Mouse (Mus musculus) testis, postnatal 14 days (tissue): ENCODE measurements around the gene Vps13a.
"Not testable (repeated sequence)": the region's sequence is repeated elsewhere in the genome, so short reads cannot be mapped to it uniquely, and the experiment has no call there.

Experiments
- DNase-seq: peaks from one replicate; pipeline ENCODE4 v3.0.0; 2021; ENCODE audit warnings: low spot score

The Vps13a gene

DNA sequence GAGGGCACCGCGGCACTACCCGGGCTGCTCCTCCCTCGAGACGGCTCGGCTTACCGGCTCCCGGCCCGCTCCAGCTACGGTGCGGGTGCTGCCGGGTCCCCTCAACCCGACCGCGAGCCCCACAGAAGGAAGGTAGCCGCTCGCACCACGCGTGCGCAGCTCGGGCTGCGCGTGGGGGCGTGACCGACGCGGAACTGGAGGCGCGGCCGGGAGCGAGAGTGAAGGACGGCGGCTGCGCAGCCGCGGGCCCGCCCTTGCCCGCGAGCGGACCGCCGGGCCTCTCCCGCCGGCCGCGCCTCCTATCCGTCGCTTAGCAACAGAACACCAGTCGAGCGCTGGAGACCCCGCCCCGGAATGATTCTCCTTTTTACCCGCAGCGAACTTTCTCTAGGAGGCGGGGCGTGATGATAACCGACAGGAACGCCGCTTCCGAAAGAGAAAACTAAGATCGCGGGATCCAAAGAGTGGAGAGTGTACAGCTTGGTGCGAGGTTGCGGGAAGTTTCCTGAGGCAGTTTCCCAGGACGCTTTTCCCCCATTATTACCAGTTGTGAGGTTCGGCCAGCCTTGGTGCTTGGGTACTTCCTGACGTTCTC, at the start of gene Vps13a:
TSS of gene Vps13a (minus strand) at position 144 of the 595 bp plus-strand sequence.
- peak; percentile 93 for DNase-seq

DNA sequence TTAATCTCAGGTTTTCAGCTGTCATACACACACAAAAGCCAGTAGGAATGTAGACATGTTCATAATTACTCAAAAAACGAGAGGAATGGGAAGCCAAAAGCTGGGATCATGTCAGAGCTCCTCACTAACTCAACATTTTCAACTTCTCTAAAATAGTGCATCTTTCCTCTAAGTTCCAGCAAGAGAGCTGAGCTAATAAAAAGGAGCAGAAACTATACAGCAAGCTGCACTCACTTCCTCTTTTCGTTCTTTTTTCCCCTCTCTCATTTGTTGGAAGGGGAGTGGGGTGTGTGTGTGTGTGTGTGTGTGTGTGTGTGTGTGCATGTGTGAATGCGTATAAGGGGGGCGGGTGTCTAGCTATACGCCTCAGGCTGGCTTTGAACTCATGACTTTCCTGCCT, 46.9 kb upstream of the Vps13a start:
- no peak for DNase-seq

DNA sequence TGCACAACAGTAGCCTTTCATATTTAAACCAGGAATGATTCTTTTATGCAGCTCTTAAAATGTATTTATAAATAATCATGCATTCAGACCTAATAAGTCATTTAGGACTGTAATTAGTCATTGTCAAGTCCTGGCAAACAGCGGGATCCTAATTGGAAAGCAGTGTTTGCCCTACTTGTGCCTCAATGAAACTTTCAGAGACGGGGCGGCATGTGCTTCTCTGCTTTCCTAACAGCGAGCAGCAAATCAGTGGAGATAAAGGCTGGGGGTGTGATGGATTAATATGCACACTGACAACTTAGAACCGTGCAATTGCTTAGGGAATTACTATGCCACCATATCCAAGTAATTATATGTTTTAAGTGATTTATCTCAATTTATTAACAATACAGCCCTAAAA, 44.5 kb upstream of the Vps13a start:
- DNase-seq: no peak

DNA sequence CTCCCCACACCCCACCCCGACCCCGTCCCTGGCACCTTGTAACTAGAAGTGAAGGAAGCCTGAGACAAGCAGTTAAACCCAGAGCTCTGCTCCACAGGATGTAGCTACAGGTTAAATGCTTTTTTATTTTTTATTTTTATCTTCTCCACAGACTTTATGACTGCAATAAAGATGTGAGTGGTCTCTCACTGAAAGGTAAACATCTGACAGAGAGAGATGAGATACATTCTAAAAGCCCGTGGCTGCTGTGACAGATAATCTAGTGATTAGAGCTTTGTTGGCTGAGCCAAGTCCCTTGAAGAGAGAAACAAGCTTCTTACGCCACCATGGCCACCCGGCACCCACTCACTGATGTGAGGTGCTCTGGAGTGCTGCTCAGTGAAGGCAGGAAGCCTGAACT, 34.1 kb upstream of the Vps13a start:
- no peak for DNase-seq

DNA sequence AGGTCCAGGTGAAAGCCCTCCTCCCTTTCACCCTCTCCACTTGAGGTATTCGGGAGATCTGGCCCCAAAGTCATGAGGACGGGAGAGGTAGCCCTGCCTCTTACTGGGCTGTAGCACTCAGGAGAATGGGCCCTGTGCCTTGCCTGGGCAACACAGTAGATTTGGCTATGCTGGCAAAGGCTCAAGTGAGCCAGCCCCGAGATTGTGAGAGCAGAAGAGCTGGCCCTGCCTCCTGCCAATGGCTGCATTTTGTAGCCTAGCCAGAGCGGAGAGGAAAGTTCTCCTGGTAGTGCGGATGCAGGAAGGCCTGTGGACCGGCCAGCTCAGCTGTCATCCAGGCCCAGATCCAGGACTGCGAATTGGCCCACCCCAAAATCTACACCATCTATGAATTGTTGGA, 32.6 kb upstream of the Vps13a start:
- DNase-seq: no peak

DNA sequence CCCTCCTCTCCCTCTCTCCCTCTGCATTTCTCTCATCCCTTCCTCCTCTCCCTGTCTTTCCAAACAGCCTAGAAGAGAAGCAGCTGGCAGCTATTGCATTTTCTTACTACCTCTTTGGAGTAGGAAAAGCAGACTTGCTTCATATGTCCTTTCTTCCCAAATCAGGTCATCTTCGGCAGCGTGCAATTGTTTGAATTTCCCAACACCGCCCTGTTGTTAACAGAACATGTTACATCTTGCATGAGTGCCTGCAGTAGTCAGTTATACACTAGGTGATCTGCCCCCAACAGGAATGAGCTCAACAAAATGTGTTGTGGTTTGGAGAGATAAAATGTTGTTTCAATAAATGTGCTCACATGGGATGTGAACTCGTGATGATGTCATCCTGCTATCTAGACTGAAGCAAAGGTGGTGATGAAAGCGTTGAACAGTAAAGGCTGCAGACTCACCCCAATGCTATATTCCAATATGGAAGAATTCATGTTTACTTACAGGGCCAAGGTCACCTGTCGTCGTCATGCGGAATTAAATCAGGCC, 31.4 kb upstream of the Vps13a start:
- no peak for DNase-seq

DNA sequence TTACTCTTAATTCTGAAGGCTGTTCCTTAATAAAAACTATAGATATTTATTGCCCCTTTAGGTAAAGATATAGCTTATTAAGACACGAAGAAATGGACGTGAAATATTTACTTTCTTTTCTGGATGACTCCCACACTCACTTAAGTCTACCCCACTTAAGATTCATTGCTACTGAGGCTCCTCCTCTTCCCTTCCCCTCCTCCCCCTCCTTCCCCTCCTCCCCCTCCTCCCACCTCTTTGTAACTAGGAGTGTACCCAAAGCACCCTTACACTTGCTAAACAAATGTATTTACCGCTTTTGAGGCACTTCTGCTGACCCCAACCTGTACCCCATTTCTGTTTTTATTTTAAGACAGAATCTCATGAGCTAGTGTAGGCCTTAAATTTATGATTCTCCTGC, 24.4 kb upstream of the Vps13a start:
- DNase-seq: no peak

DNA sequence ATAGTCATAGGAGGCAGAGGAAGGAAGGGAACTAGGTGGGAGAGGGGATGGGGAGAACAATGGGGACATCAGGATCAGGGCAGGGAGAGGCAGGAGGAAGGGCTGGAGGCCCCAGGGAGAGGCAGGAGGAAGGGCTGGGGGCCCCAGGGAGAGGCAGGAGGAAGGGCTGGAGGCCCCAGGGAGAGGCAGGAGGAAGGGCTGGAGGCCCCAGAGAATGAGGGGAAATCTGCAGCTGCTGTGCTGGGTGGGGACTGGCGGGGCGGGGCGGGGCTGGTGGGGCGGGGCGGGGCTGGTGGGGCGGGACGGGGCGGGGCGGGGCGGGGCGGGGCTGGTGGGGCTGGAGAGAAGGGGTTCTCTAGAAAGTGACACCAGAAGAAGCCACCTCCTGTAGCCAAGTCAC, 23.8 kb upstream of the Vps13a start:
- DNase-seq: no peak

DNA sequence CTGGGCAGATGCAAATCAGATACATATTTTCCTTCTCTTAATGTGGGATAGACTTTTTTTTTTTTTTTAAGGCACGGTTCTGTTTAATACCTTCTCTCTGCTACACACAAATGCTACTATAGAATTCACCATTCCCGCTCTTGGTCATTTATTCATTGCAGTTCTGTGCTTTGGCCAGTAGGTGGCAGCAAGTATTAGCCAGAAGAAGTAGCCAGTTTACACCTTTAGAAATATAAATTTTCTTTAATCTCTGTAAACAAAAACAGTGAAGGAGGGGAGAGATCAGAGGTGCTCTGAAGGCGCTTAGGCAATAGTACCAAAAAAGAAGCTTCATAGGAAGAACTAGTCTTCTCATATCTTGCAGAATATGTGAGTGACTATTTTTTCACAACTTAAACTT, 22.0 kb upstream of the Vps13a start:
- DNase-seq: peak; percentile 24

DNA sequence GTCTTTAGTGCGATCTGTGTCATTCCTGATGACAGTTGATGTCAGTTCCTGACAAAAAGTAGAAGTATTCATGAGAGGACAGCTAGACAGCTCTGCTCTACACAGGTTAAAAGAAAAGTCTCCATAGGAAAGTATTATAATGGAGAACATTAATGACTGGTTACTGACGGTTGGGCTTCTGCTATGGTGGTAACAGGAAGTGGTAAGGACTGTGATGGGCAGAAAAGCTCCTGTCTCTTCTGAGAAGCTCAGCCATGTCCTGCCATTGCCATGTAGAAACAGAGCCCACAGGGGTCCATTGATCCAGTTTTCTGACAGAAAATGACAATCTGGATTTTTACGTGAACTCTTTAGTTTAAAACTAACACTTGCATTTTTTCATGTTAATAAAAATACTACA, 21.4 kb upstream of the Vps13a start:
- no peak for DNase-seq

DNA sequence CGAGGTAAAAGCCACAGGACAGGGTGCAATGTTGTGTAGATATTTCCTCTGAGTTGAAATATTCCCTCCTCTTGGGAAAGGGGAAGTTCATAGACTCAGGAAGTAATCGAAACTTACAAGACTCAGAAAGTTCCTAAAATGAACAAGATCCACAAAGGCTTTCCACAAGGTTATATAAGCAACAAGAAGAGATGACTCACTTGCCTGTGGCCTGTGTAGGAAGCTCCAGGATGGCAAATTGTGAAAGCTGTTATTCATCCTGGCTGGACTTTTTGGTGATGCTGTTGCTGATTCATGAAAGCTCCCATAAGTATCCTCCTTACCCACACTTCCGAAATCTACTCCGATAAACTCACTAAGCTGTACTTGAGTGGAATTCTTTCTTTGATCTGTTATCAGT, 17.2 kb upstream of the Vps13a start:
- no peak for DNase-seq

DNA sequence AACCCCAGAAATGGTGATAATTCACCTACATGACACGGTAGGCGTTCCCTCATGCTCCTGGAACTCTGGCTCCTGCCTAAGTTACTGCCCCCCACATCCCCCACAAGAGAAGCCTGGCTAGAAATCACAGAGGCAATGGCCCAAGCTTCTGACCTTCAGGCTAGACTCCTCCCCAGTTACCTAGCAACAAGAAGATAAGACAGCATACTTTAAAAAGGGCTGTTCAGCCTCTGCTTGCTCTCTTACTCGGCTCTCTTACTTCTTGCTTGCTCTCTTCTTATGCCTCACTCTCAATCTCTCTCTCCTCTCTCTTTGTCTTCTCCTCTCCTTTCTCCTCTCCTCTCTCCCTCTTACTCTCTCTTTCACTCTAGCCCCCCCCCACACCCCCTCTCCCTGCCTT, 13.8 kb upstream of the Vps13a start:
- DNase-seq: not testable (repeated sequence)

DNA sequence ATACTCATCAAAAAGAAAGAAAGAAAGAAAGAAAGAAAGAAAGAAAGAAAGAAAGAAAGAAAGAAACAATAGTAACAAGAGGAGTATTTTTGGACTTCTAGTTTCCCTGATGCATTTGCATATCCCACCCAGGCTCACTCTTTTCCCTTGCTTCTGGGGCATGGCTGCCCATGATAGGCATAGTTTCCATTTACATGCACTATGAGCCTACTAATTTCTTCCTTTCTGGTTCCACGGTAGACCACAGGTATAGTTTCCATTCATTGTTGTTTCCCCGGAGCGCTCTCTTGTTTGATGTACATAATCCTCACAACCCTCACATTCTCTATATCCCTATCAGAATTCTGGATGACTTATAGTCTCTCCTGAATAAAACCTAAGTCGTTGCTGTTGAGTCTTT, 9.2 kb upstream of the Vps13a start:
- DNase-seq: no peak

DNA sequence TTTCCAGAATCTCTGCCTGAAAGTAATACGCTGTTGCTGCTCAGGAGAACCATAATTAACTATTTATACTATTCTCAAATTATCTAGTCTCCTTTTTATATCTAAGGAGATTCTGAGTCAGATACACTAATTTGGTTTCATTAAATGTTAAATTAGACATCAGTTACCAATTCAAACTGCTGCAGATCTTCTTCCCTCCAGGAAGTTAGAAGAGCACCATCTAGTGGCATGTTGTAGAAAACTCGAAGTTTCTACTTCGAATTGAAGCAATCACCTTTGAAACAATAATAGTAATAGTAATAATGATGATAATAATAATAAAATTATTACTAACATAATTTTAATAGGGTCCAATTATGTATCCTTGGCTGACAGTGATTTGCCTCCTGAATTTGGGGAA, 4.1 kb upstream of the Vps13a start:
- DNase-seq: no peak

DNA sequence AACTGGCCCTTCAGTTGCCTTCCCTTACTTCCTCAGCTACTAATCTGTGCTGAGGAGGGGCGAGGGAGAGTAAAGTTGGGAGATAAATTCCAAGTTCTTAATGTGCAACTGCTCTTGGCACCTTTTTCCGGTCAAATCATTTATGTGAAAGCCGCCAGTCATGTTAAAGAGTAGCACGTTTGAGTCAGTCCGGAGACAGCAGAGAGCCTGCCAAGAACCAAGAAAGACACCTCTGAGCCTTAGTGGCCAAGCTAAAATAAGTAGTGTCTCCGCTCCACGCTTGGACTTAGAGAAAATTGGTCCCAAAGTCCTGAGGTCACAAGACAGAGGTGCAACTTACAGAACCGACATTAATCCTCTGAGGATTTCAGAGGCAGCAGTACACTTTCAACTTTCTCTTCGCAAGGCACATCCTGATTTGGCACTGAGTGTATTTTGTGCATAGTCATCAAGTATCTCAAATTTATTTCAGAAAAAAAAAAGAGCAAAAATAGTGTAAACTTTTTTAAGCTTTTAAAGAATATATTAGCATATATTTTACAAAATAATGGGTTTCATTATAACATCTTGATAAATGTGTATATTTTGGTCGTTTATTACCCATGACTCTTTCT, 780 bp upstream of the Vps13a start:
- peak; percentile 35 for DNase-seq

DNA sequence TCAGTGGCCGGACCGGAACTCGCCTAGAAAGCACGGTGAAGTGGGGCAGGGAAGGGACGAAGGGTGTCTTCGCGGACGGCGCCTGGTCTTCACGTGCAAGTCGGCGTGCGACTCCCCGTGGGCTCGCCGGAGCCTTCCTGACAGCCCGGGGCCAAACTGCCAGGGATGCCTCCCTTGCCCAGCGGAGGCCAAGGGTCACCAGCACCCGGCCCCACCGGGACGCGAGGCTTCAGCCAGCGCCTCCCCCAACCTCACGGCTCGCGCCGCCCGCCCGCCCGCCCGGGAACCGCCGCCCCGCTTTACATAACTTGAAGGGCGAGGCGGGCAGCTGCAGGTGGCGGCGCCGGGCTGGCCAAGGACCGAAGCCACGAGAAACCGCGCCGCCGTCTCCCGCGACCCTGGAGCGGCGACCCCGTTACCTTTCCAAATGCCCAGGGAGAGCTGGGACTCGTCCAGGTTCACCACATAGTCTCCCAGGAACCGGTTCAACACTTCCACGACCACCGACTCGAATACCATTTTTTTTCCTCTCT, 416 bp downstream of the Vps13a start:
- DNase-seq: peak; percentile 70

DNA sequence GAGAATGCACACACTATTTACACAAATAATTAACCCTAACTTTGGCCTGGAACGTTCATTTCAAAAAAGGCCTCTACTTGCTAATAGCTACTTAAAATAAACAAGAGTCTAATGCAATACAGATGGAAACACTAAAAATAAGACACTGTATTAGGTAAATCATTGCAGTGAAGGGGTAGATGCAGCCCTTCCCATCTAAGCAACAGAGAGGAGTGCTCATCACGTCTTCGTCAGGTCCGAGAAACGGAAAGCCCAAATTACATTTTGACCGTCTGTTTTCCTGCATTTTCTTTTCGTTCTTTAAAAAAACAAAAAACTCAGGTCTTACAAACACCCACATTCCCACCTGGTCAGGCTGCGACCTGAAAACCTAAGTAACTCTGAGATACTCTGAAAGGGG, 947 bp downstream of the Vps13a start:
- DNase-seq: no peak

DNA sequence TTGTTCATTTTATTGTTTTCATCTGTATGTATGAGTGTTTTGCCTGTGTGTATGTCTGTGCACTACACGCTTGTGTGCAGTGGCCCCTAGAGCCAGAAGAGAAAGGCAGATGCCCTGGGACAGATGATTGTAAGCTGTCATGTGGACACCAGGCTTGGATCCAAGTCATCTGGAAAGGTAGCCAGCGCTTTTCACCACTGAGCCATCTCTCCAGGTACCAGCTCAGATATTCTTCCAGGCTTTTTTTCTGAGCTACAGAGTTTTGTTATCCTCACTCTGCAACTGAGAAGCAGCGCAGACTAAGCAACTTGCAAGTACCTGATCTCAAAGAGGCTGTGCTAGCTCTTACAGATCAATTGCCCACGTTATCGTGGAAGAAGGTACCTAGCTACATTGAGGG, 1.5 kb downstream of the Vps13a start:
- no peak for DNase-seq

DNA sequence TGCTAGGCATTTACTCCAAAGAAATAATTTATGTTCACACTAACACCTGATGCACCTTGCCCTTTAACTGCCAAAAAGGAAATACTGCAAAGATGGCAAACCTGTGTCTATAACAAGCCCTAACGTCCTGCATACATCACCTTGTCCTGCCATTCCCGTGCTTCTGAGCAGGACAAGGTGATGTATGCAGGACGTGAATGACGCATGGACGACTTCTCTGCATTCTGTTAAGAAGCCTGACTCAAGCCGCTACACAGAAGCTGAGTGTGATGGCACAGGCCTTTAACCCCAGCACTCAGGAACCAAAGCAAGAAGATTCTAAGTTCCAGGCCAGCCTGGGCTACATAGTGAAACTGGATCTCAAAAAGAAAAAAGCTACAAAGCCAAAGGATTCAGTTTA, 2.2 kb downstream of the Vps13a start:
- DNase-seq: no peak

DNA sequence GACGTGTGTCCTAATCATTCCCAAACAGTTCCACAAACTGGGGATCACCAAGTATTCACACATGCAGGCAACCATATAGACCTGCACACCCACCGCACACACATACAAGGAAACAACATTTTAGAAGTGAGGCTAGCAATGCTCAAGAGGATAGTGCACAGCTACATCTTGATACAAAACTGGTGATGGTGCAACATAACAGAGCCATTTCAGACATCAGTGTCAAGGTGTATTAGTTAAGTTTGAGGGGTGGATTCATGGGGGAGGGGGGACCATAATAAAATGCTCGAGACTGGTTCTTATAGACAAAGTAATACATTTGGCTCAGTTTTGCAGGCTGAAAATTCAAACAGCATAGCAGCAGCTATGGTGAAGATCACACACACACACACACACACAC, 2.8 kb downstream of the Vps13a start:
- no peak for DNase-seq

DNA sequence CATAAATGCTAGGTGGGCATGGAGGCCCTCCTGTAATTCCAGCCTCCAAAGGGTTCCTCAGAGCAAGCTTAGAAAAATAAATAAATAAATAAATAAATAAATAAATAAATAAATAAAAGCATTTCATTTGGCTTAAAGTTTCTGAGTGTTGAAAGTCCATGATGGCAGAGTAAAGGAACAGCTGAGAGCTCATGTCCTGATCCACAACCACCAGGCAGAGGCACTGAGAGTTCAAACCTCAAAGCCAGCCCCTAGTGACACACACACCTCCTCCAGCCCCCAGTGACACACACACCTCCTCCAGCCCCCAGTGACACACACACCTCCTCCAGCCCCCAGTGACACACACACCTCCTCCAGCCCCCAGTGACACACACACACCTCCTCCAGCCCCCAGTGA, 3.3 kb downstream of the Vps13a start:
- DNase-seq: not testable (repeated sequence)

DNA sequence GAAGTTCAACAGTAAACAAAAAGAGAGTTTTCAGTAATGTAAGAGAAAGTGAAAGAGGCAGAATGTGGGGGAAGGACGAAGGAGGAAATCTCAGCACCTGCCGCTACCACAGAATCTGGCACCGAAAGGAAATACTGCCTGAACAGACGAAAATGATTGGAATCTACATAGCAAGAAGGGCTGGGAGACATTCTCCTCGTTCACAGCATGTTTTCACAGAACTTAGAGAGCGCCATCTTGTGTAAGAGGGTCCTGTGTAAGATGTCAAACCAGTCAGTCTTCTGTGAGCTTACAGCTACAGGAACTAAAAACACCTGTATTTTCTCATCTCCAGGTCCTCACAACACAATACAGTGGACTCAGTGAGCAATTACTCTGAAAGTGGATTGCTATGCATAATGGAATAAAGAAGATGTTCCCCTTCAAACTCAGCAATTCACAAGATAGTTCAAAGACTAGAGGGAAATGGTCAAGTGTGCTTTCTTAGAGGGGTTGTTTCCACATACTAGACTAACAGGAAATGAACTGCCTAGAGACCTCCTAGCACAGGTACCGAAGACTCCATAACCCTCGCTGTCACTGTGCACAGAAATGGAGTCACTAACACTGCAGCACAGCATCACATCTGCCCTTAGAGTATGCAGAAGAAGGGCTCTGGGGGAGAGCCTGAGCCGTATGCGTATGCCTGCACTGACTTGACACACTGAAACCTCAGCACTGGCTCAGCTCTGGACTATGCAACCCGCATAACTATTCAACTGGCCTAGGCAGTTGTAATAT, 7.3 kb downstream of the Vps13a start:
- no peak for DNase-seq

DNA sequence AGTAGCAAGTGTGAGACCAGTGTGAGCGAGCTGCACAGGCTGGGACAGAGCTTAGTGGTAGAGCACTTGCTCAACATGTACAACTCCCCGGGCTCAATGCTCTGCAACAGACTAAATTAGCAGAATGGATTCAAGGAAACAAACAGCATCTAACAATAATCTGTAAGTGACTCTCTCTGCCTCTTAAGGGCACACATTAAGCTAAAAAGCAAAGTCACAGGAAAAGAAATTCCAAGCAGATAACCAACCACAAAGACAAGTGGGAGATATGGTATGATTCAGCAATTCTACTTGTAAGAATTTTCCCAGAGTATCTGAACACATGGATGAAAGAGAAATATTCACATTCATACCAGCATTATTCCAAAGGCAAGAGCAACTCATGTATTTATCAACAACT, 13.3 kb downstream of the Vps13a start:
- DNase-seq: no peak
